Mouse (Mus musculus) liver, embryonic 15.5 days (tissue): ENCODE results near the gene Calhm1. TPM values are rescaled to one million over a fixed set of nuclear protein-coding genes. Genes with fewer than 3 reads are reported as not detected.
A peak's percentile ranks its signal among the peaks of the same experiment; 100 is the strongest.

Source experiments
- ATAC-seq: fragments of 200-750 bp; cut with Nextera tagmentation; 2 replicates; pipeline ENCODE4 v1.8.0; 2017; ENCODE audit warnings: moderate number of reproducible peaks, mild to moderate bottlenecking, moderate library complexity; ENCODE audit not compliant: insufficient read depth
- H3K27ac ChIP-seq: fragments of 300-500 bp; sonication (generic); replicated peaks from 2 replicates; pipeline ENCODE4 v1.5.1; 2015; ENCODE audit warnings: mild to moderate bottlenecking, inconsistent platforms
- H3K27me3 ChIP-seq: fragments of 300-500 bp; sonication (generic); 2 replicates; pipeline ENCODE4 v1.6.1; 2015; ENCODE audit warnings: mild to moderate bottlenecking, inconsistent platforms
- H3K36me3 ChIP-seq: fragments of 300-500 bp; sonication (generic); replicated peaks from 2 replicates; pipeline ENCODE4 v1.6.1; 2015; ENCODE audit warnings: moderate library complexity, mild to moderate bottlenecking, inconsistent platforms
- H3K4me1 ChIP-seq: fragments of 300-500 bp; sonication (generic); replicated peaks from 2 replicates; pipeline ENCODE4 v1.6.1; 2015; ENCODE audit warnings: inconsistent platforms
- H3K4me2 ChIP-seq: fragments of 300-500 bp; sonication (generic); 2 replicates; pipeline ENCODE4 v1.6.1; 2015; ENCODE audit warnings: moderate library complexity, mild to moderate bottlenecking, inconsistent platforms
- H3K4me3 ChIP-seq: fragments of 300-500 bp; sonication (generic); replicated peaks from 2 replicates; pipeline ENCODE4 v1.5.1; 2015; ENCODE audit warnings: mild to moderate bottlenecking, inconsistent platforms
- H3K9ac ChIP-seq: fragments of 300-500 bp; sonication (generic); 2 replicates; pipeline ENCODE4 v1.6.1; 2015; ENCODE audit warnings: moderate library complexity, mild to moderate bottlenecking, inconsistent platforms
- H3K9me3 ChIP-seq: fragments of 300-500 bp; sonication (generic); replicated peaks from 2 replicates; pipeline ENCODE4 v1.6.1; 2016; ENCODE audit warnings: inconsistent platforms
- WGBS: fragments of 180-500 bp; shearing (Covaris S2); methylation state at CpG from one replicate; pipeline ENCODE4 v1.1.7; 2015; ENCODE audit warnings: mixed read lengths; ENCODE audit not compliant: insufficient replicate concordance; 5-methylcytosine and 5-hydroxymethylcytosine counted together
- polyA plus RNA-seq: library from polyadenylated mRNA; unstranded; fragments of >200 nt; fragmentation: Nextera tagmentation; extraction: Ambion mirVana; gene quantifications from 2 replicates; pipeline ENCODE4 v1.2.1, GENCODE M21; 2015

Gene Calhm1
- polyA plus RNA-seq, 1 experiment from 2014 or later: not detected

DNA sequence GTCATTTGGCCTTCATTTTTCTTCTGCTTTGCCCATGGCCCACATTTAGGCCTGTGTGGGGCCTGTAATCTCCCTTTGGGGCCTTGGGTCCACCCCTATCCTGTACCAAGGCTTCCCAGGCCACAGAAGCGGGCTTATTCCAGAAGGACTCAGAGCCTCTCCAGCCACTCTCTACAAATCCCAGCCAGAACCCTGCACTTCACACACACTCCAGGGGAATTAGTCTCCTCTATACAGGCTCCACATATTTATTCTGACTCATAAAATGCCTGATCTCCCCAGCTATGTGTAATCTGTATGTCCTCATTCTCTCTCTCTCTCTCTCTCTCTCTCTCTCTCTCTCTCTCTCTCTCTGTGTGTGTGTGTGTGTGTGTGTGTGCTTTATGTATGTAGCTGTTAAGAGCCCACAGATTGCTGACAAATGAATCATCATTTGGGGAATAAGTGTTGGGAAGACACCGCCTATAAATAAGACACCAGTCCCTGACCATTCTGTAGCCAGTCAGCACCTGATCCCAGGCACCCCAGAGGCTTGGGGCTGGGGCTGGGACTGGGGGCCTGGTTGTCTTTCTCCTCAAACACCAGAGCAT, 33.0 kb upstream of the Calhm1 start:
- Histone ChIP-seq H3K36me3 (no peaks in the 10 kb centered on the region), H3K27me3 (peaks cover 66% of the 10 kb centered on the region), H3K4me3 (no peak overlapping the region), H3K4me1 (peaks cover 8% of the 10 kb centered on the region; the same call in 1 of the 2 replicates), H3K27ac (no peak overlapping the region), H3K4me2 (no peak overlapping the region), H3K9me3 (no peaks in the 10 kb centered on the region), H3K9ac (no peak overlapping the region)
- WGBS: 60% methylated on average over 2 of the region's 2 CpGs
- no peak for ATAC-seq

DNA sequence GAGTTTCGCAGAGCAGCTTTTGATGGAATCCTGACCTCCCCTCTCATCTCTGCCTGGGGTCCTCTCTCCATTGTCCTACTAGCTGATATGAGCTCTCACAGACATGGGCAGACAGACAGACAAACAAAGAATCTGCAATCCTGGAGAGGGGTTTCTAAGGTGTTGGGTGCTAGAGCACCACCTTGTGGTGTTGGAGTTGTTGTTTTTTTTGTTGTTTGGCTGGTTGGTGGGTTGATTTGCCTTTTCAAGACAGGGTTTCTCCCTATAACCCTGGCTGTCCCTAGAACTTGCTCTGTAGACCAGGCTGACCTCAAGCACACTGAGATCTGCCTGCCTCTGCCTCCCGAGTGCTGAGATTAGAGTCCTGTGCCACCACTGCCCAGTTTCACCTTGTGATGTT, 31.4 kb upstream of the Calhm1 start:
- H3K4me2 ChIP-seq: no peak overlapping the region
- no peak overlapping the region for H3K27ac ChIP-seq
- no peaks in the 10 kb centered on the region for H3K36me3 ChIP-seq
- H3K9ac ChIP-seq: no peak overlapping the region
- H3K27me3 ChIP-seq: peaks cover 52% of the 10 kb centered on the region
- no peak overlapping the region for H3K4me3 ChIP-seq
- H3K4me1 ChIP-seq: peaks cover 8% of the 10 kb centered on the region; the same call in 1 of the 2 replicates
- WGBS: 42% methylated on average over 2 of the region's 2 CpGs
- H3K9me3 ChIP-seq: no peaks in the 10 kb centered on the region
- no peak for ATAC-seq

DNA sequence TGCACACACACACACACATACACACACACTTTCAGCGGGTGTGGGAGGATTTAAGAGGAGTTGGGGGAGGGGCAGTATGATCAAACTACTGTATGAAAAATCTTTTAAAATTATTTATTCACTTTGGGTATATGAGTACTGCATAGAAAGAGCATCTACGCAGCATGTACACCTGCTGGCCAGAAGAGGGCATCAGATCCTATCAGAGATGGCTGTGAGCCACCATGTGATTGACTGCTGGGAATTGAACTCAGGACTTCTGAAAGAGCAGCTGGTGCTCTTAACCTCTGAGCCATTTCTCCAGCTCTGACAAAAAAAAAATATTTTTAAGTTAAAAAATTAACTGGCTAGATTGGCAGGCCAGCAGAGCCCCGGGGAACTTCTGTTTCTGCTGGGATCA, 30.5 kb upstream of the Calhm1 start:
- Histone ChIP-seq H3K36me3 (no peaks in the 10 kb centered on the region), H3K9ac (no peak overlapping the region), H3K27ac (no peak overlapping the region), H3K27me3 (peaks cover 43% of the 10 kb centered on the region), H3K4me2 (no peak overlapping the region), H3K4me1 (peaks cover 8% of the 10 kb centered on the region; the same call in 1 of the 2 replicates), H3K9me3 (no peaks in the 10 kb centered on the region), H3K4me3 (no peak overlapping the region)
- ATAC-seq: no peak
- 37% methylated on average over 3 of the region's 3 CpGs for WGBS

DNA sequence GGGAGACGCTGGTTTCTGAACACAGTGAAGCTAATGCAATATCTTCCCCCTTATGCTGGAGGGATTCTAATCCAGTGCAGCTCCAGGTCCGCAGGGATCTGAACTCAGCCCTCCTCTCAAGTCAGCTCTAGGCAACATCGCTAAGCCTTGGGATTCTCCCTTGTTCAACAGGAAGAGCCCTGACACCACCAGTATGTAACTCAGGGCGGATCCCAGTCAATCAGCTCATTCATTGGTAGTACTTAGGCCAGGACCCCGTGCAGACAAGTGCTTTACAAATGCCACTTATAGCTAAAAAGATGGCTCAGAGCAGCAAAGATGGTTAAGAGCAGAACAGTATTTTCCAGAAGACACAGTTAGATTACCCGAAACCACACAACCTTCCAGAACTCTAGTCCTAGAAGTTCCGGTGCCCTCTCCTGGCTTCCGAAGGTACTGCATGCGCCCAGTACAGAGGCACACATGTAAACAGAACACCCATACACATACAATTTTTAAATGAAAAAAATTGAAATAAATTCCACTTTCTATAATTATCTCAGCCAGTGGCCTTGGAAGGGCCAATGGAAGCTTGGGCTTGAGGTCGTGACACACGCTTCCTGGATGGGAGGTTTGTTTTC, 24.8 kb upstream of the Calhm1 start:
- Histone ChIP-seq H3K4me3 (peak overlapping the region; percentile 12; the same call in 1 of the 2 replicates), H3K4me1 (0 out of 2 replicates have a peak, but pooled peaks cover 3% of the 10 kb centered on the region), H3K27ac (no peak overlapping the region), H3K9ac (no peak overlapping the region), H3K9me3 (no peaks in the 10 kb centered on the region), H3K27me3 (peaks cover 6% of the 10 kb centered on the region), H3K4me2 (peak overlapping the region; percentile 57), H3K36me3 (no peaks in the 10 kb centered on the region)
- no peak for ATAC-seq
- WGBS: 15% methylated on average over 11 of the region's 11 CpGs

DNA sequence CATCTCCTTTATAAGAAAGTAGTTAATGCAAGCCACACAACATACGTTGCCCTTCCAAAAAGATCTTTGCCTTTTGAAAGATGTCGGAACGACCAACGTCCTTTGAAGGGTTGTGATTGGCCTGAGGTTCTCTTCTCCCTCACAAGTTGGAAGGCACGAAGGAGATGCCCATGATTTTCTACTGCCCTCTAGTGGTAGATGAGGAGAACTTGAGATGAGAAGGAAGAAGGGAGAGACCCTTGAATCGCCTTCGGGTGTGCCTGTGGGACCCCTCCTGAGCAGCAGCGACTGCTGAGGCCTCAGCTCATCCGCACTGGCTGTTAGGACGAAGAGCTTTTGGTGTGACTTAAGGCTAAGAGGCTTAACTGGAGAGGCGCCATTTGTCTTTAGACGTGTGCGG, 24.2 kb upstream of the Calhm1 start:
- Histone ChIP-seq H3K27me3 (peaks cover 6% of the 10 kb centered on the region), H3K4me2 (peak overlapping the region; percentile 57), H3K27ac (no peak overlapping the region), H3K4me3 (peak overlapping the region; percentile 12; the same call in 1 of the 2 replicates), H3K36me3 (no peaks in the 10 kb centered on the region), H3K9me3 (no peaks in the 10 kb centered on the region), H3K4me1 (0 out of 2 replicates have a peak, but pooled peaks cover 3% of the 10 kb centered on the region), H3K9ac (no peak overlapping the region)
- WGBS: 8% methylated on average over 13 of the region's 13 CpGs
- ATAC-seq: no peak

DNA sequence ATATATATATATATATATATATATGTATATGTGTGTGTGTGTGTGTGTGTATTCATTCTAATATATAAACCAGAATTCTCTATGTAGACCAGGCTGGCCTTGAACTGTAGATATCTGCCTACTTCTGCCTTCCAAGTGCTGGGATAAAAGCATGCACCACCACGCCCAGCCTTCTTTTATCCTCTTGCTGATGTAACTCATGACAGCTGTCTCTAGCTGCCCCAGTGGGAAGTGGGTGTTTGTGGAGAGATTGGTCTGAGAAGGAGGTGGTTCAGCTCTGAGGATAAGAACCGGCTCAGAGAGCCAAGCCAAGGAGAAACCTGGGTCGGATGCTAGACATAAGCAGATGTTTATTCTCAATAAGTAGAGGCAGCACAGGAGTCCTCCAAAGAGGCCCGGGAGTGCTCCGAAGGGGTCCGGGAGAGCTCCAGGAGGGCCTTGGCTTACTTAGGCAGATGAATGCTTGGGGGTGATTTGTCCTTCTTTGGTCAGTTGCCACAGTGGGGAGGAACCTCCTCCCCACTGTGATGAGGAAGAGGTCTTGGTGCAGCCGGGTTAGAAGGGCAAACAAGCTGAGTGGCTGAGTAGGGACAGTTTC, 23.7 kb upstream of the Calhm1 start:
- ATAC-seq: no peak
- Histone ChIP-seq H3K9me3 (no peaks in the 10 kb centered on the region), H3K4me2 (no peak overlapping the region)

DNA sequence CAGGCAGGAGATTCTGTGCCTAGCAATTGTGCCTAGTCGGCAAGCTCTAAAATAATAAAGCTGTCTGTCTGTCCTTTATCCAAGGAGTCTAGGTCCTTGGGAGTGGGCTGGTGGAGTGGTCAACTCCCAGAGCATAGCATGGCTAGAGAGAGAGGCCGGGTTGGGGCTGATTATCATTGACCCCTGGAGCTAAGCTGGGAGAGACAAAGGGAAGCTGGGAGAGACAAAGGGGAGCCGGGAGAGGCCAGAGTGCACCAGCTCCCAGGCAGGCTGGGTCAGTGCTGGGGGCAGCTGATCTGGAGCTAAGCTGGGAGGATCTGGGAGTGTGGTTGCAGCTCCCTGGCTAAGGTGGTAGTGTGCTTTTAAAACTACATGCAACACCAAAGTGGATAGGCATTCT, 22.7 kb upstream of the Calhm1 start:
- WGBS: 39% methylated on average over 3 of the region's 3 CpGs
- Histone ChIP-seq H3K27ac (no peak overlapping the region), H3K36me3 (no peaks in the 10 kb centered on the region), H3K27me3 (peaks cover 6% of the 10 kb centered on the region), H3K4me3 (no peak overlapping the region), H3K9ac (no peak overlapping the region), H3K4me1 (0 out of 2 replicates have a peak, but pooled peaks cover 3% of the 10 kb centered on the region), H3K4me2 (no peak overlapping the region), H3K9me3 (no peaks in the 10 kb centered on the region)
- no peak for ATAC-seq

More for the DNA sequence above, 23.7 kb upstream of the Calhm1 start:
- Histone ChIP-seq H3K4me1 (0 out of 2 replicates have a peak, but pooled peaks cover 3% of the 10 kb centered on the region), H3K27me3 (peaks cover 6% of the 10 kb centered on the region), H3K9ac (no peak overlapping the region), H3K27ac (no peak overlapping the region), H3K36me3 (no peaks in the 10 kb centered on the region), H3K4me3 (no peak overlapping the region)
- 41% methylated on average over 7 of the region's 7 CpGs for WGBS

DNA sequence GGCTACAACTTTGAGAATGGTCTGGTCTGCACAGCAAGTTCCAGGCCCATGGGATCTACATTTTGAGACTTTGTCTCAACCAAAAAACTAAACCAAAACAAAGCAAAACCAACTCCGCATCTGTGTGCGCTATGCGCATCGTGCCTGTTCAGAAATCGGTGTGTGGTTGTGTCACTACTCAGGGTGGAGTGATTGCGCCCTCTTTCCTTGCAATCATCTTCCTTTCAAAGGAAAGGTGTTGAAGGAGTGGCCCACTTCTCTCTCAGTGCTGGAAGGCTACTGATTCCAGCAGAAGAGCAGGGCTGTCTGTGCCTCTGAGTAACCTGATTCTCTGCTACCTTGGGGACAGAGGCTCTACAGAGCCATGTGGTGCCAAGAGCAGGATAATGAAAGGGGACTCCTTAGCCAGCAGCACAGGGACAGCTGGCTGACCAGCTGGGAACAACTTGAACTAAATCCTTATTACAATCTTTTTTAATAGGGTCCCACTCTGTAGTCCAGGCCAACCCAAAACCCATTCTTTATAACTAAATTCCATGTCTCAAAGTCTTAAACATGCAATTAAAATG, 19.2 kb upstream of the Calhm1 start:
- H3K27me3 ChIP-seq: peaks cover under 1% of the 10 kb centered on the region
- H3K9me3 ChIP-seq: no peaks in the 10 kb centered on the region
- no peak overlapping the region for H3K9ac ChIP-seq
- H3K36me3 ChIP-seq: no peaks in the 10 kb centered on the region
- H3K4me1 ChIP-seq: no peaks in the 10 kb centered on the region
- H3K4me3 ChIP-seq: no peak overlapping the region
- WGBS: 75% methylated on average over 6 of the region's 6 CpGs
- no peak for ATAC-seq
- no peak overlapping the region for H3K27ac ChIP-seq
- no peak overlapping the region for H3K4me2 ChIP-seq

DNA sequence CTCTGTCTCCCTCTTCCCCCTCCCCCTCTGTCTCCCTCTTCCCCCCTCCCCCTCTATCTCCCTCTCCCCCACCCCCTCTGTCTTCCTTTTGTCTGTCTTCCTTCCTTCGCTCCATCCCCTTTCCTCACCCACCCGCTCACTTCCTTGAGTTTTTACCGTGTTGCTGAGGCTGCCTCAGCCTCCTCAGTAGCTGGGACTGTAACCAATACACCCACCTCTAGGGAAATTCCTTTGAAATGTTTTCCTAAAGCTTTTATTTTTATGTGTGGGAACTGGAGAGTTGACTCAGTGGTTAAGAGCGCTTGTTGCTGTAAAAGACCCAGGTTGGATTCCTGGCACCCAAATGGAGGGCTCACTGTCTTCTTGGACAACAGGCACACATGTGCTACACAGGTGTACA, 17.6 kb upstream of the Calhm1 start:
- no peaks in the 10 kb centered on the region for H3K27me3 ChIP-seq
- 58% methylated on average over 4 of the region's 4 CpGs for WGBS
- H3K9ac ChIP-seq: no peak overlapping the region
- no peaks in the 10 kb centered on the region for H3K4me1 ChIP-seq
- no peaks in the 10 kb centered on the region for H3K36me3 ChIP-seq
- ATAC-seq: no peak
- H3K27ac ChIP-seq: no peak overlapping the region
- H3K9me3 ChIP-seq: no peaks in the 10 kb centered on the region
- H3K4me3 ChIP-seq: no peak overlapping the region
- H3K4me2 ChIP-seq: no peak overlapping the region

DNA sequence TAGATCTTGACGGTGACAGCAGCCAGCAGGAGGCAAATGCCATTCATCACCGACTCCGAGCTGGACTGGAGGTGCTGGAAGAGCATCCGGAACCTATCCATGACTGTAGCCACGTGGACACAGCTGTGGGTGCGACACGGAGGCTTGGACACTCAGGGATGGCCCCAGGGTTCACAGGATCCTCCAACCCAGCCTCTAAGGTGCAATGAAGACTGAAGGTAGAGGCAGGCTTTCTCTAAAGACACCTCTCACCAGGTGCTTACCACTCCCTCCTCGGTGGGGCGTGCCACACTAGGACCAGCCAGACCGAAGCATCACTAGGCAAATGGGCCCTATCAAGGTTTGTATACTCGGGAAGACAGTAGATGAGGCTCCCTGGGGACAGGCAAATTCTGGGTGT, 13.6 kb upstream of the Calhm1 start, which contains the start of gene Calhm3:
Calhm3 (minus strand) TSS at position 101 of the 400 bp plus-strand sequence.
- 57% methylated on average over 11 of the region's 11 CpGs for WGBS
- Histone ChIP-seq H3K27me3 (no peaks in the 10 kb centered on the region), H3K36me3 (no peaks in the 10 kb centered on the region), H3K9me3 (no peaks in the 10 kb centered on the region), H3K27ac (no peak within 1 kb of the TSS), H3K9ac (no peak within 1 kb of the TSS), H3K4me1 (no peaks in the 10 kb centered on the region), H3K4me2 (no peak within 1 kb of the TSS), H3K4me3 (no peak within 1 kb of the TSS)
- no peak for ATAC-seq

DNA sequence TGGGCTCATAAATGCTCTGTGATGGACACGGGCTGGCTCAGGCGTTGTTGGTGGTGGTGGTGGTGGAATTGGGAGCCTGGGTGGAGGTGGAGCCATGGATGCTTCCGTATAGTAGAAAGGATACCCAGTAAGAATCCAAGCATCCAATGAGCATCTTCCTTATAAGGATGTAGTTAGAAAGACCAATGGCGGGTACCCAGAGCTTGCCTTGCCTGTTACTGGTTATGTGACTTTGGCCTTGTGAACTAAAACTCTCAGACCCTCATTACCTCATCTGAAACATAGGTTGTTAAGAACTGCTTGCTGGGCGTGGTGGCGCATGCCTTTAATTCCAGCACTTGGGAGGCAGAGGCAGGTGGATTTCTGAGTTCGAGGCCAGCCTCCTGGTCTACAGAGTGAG, 9.7 kb upstream of the Calhm1 start:
- no peak overlapping the region for H3K27ac ChIP-seq
- no peaks in the 10 kb centered on the region for H3K9me3 ChIP-seq
- no peak for ATAC-seq
- no peak overlapping the region for H3K4me2 ChIP-seq
- H3K36me3 ChIP-seq: no peaks in the 10 kb centered on the region
- no peak overlapping the region for H3K4me3 ChIP-seq
- WGBS: 67% methylated on average over 7 of the region's 7 CpGs
- peaks cover 20% of the 10 kb centered on the region for H3K27me3 ChIP-seq
- no peaks in the 10 kb centered on the region for H3K4me1 ChIP-seq
- H3K9ac ChIP-seq: no peak overlapping the region
